Mouse (Mus musculus): ENCODE results near the gene 2810006K23Rik. TPM values are rescaled to one million over a fixed set of nuclear protein-coding genes. Genes with fewer than 3 reads are reported as not detected.

Gene 2810006K23Rik
- total and polyA plus RNA-seq, 2 experiments, result 5.1 to 7.3 TPM

DNA sequence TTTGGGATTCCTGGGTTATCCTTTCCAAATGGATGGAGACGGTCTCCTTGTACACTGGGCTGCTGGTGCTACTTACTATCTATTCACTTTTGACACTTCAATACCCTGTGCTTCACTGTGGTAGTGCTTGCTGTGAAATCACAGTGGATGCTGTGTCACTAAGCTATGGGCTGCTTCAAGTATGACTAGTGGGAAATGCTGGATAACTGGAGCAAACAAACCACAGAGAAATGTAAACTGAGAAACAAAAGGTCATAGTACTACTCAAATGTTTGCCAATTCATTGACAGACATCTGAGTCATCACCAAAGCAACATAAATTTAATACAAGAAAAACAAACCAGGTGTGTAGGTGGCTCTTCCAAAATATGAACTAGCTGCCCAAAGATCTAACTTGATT, 48.5 kb downstream of the 2810006K23Rik start:
- peak; percentile 43 for DNase-seq (ENCODE audit: extremely low read depth, low read depth, low spot score)
- H3K79me2 ChIP-seq (ENCODE audit: control insufficient read depth, insufficient read depth, low read length), result no peaks in the 10 kb centered on the region
- WGBS, result 94% methylated on average over 1 of the region's 1 CpGs
- H3K4me3 ChIP-seq (ENCODE audit: insufficient read depth, low read depth, low read length), result no peak overlapping the region
- no peak overlapping the region for H3K9ac ChIP-seq (ENCODE audit: low read depth, low read length)
- H3K27me3 ChIP-seq (ENCODE audit: control insufficient read depth, insufficient read depth, low read length), result no peaks in the 10 kb centered on the region
- peak overlapping the region; percentile 44; the same call in 1 of the 2 replicates for H3K27ac ChIP-seq (replicated peaks; ENCODE audit: insufficient read depth, low read depth, low read length)
- TF ChIP-seq CTCF (IDR thresholded peaks at IDR 0.05; ENCODE audit: low read depth, low read length) (no peak), POLR2A (IDR thresholded peaks at IDR 0.05; ENCODE audit: extremely low read depth, insufficient read depth, low read length) (no peak)
- H3K4me1 ChIP-seq (ENCODE audit: control insufficient read depth, insufficient read depth, low read length), result peaks cover 8% of the 10 kb centered on the region
- H3K36me3 ChIP-seq (ENCODE audit: control insufficient read depth, insufficient read depth, low read length), result peaks cover 57% of the 10 kb centered on the region

DNA sequence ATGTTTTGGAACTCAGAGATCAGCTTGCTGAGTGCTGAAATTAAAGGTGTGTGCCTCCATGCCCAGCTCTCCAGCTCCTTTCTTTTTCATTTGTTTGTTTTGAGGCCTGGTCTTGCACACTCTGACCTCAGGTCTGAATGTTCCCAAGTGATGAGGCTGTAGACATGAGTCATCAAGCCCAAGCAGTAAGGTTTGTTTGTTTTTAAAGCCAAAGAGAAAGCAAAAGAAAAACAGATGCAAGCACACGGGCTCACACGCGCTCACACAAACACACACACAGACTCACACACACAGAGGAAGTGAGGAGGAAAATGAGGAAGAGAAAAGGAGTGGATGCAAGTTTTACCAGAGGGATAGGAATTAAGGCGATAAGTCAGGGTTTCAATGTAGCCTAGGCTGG, 49.3 kb downstream of the 2810006K23Rik start:
- Histone ChIP-seq H3K36me3 (ENCODE audit: control insufficient read depth, insufficient read depth, low read length) (peaks cover 65% of the 10 kb centered on the region), H3K79me2 (ENCODE audit: control insufficient read depth, insufficient read depth, low read length) (no peaks in the 10 kb centered on the region), H3K4me3 (ENCODE audit: insufficient read depth, low read depth, low read length) (no peak overlapping the region), H3K27ac (replicated peaks; ENCODE audit: insufficient read depth, low read depth, low read length) (peak overlapping the region; percentile 44), H3K4me1 (ENCODE audit: control insufficient read depth, insufficient read depth, low read length) (peaks cover 8% of the 10 kb centered on the region), H3K27me3 (ENCODE audit: control insufficient read depth, insufficient read depth, low read length) (no peaks in the 10 kb centered on the region), H3K9ac (ENCODE audit: low read depth, low read length) (no peak overlapping the region)
- WGBS, result 25% methylated on average over 4 of the region's 4 CpGs
- peak; percentile 63 for DNase-seq (ENCODE audit: extremely low read depth, low read depth, low spot score)
- TF ChIP-seq POLR2A (IDR thresholded peaks at IDR 0.05; ENCODE audit: extremely low read depth, insufficient read depth, low read length), result no peak
- TF ChIP-seq CTCF (IDR thresholded peaks at IDR 0.05; ENCODE audit: low read depth, low read length), result no peak

DNA sequence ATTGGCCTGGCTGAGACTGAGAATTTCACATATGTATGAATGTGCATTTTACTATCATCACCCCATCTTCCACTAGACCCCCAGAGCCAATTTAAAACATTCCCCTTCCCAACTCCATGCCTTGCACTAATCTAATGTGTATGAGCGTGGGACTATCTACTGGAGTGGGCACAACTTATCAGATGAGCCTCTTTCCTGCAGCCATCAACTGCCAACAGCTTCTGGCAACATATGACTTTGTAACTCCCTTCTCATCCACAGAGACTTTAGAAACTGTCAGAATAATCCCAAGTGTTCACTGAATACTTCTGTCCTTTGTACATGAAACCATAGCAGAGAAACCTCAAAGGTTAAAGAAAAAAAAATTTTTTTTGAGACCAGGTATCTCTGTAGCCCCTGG, 52.2 kb downstream of the 2810006K23Rik start:
- TF ChIP-seq CTCF (IDR thresholded peaks at IDR 0.05; ENCODE audit: low read depth, low read length) (no peak), POLR2A (IDR thresholded peaks at IDR 0.05; ENCODE audit: extremely low read depth, insufficient read depth, low read length) (no peak)

DNA sequence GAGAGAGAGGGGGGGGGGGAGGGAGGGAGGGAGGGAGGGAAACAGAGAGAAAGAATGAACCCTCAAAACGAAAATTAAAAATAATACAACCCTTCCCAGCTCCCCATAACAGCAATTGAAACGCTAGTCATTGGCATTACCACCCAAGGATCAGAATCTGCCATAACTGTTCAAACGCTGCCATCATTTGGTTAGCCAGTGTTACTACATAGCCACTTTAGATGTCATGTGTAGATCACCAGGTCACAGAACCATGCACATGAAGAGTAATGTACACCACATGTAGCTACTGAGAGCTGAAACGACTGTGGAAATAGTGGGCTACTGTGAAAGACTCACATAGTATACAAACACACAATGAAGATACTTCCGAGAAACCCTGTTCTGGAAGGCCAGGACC, 60.0 kb downstream of the 2810006K23Rik start:
- no peak overlapping the region for H3K4me3 ChIP-seq (ENCODE audit: insufficient read depth, low read depth, low read length)
- no peak overlapping the region for H3K9ac ChIP-seq (ENCODE audit: low read depth, low read length)
- no peak for TF ChIP-seq POLR2A (IDR thresholded peaks at IDR 0.05; ENCODE audit: extremely low read depth, insufficient read depth, low read length)
- no peak for TF ChIP-seq CTCF (IDR thresholded peaks at IDR 0.05; ENCODE audit: low read depth, low read length)
- H3K27ac ChIP-seq (replicated peaks; ENCODE audit: insufficient read depth, low read depth, low read length), result no peak overlapping the region
- H3K4me1 ChIP-seq (ENCODE audit: control insufficient read depth, insufficient read depth, low read length), result no peaks in the 10 kb centered on the region
- no peaks in the 10 kb centered on the region for H3K27me3 ChIP-seq (ENCODE audit: control insufficient read depth, insufficient read depth, low read length)
- H3K79me2 ChIP-seq (ENCODE audit: control insufficient read depth, insufficient read depth, low read length), result no peaks in the 10 kb centered on the region
- WGBS, result 80% methylated on average over 5 of the region's 5 CpGs
- DNase-seq (ENCODE audit: extremely low read depth, low read depth, low spot score), result no peak
- peaks cover 77% of the 10 kb centered on the region for H3K36me3 ChIP-seq (ENCODE audit: control insufficient read depth, insufficient read depth, low read length)

More for the DNA sequence above, 52.2 kb downstream of the 2810006K23Rik start:
- no peak overlapping the region for H3K27ac ChIP-seq (replicated peaks; ENCODE audit: insufficient read depth, low read depth, low read length)
- peaks cover 67% of the 10 kb centered on the region for H3K36me3 ChIP-seq (ENCODE audit: control insufficient read depth, insufficient read depth, low read length)
- WGBS, result 94% methylated on average over 1 of the region's 1 CpGs
- DNase-seq (ENCODE audit: extremely low read depth, low read depth, low spot score), result no peak
- H3K79me2 ChIP-seq (ENCODE audit: control insufficient read depth, insufficient read depth, low read length), result no peaks in the 10 kb centered on the region
- H3K4me1 ChIP-seq (ENCODE audit: control insufficient read depth, insufficient read depth, low read length), result peaks cover 8% of the 10 kb centered on the region
- H3K4me3 ChIP-seq (ENCODE audit: insufficient read depth, low read depth, low read length), result no peak overlapping the region
- H3K9ac ChIP-seq (ENCODE audit: low read depth, low read length), result no peak overlapping the region
- no peaks in the 10 kb centered on the region for H3K27me3 ChIP-seq (ENCODE audit: control insufficient read depth, insufficient read depth, low read length)

Other genes starting within 250 kb of the 2810006K23Rik start
- 0.74 and 0.87 TPM in 2 replicates for gene Abcb9, start 232.3 kb upstream of the 2810006K23Rik start, total RNA-seq (2014; rRNA removed)
- gene Abcb9, start 232.3 kb upstream of the 2810006K23Rik start, polyA plus RNA-seq (2012; rRNA removed), result 2.4 and 2.5 TPM in 2 replicates
- gene Ogfod2, start 215.8 kb upstream of the 2810006K23Rik start, total RNA-seq (2014; rRNA removed), result 38.5 and 46.6 TPM in 2 replicates
- 65.3 and 74.6 TPM in 2 replicates for gene Ogfod2, start 215.8 kb upstream of the 2810006K23Rik start, polyA plus RNA-seq (2012; rRNA removed)
- 18.0 and 19.3 TPM in 2 replicates for gene Arl6ip4, start 212.0 kb upstream of the 2810006K23Rik start, total RNA-seq (2014; rRNA removed)
- 23.6 and 26.2 TPM in 2 replicates for gene Arl6ip4, start 212.0 kb upstream of the 2810006K23Rik start, polyA plus RNA-seq (2012; rRNA removed)
- gene Pitpnm2, start 78.3 kb upstream of the 2810006K23Rik start, total RNA-seq (2014; rRNA removed), result 10.6 and 13.9 TPM in 2 replicates
- 25.5 and 30.3 TPM in 2 replicates for gene Pitpnm2, start 78.3 kb upstream of the 2810006K23Rik start, polyA plus RNA-seq (2012; rRNA removed)
- gene Mphosph9, start 117 bp upstream of the 2810006K23Rik start, total RNA-seq (2014; rRNA removed), result 2.3 and 3.4 TPM in 2 replicates
- gene Mphosph9, start 117 bp upstream of the 2810006K23Rik start, polyA plus RNA-seq (2012; rRNA removed), result 0.54 and 1.1 TPM in 2 replicates
- 13.4 and 14.2 TPM in 2 replicates for gene Cdk2ap1, start 35.0 kb downstream of the 2810006K23Rik start, total RNA-seq (2014; rRNA removed)
- gene Cdk2ap1, start 35.0 kb downstream of the 2810006K23Rik start, polyA plus RNA-seq (2012; rRNA removed), result 33.5 and 38.2 TPM in 2 replicates
- gene Sbno1, start 97.9 kb downstream of the 2810006K23Rik start, total RNA-seq (2014; rRNA removed), result 33.1 and 36.6 TPM in 2 replicates
- gene Sbno1, start 97.9 kb downstream of the 2810006K23Rik start, polyA plus RNA-seq (2012; rRNA removed), result 7.2 and 8.1 TPM in 2 replicates
- 9.6 and 13.2 TPM in 2 replicates for gene Kmt5a, start 111.8 kb downstream of the 2810006K23Rik start, total RNA-seq (2014; rRNA removed)
- 14.7 and 15.1 TPM in 2 replicates for gene Kmt5a, start 111.8 kb downstream of the 2810006K23Rik start, polyA plus RNA-seq (2012; rRNA removed)
- gene Rilpl2, start 150.3 kb downstream of the 2810006K23Rik start, total RNA-seq (2014; rRNA removed), result 9.6 and 11.6 TPM in 2 replicates
- 10.1 and 10.4 TPM in 2 replicates for gene Rilpl2, start 150.3 kb downstream of the 2810006K23Rik start, polyA plus RNA-seq (2012; rRNA removed)
- 2.9 and 3.7 TPM in 2 replicates for gene Snrnp35, start 155.0 kb downstream of the 2810006K23Rik start, total RNA-seq (2014; rRNA removed)
- 2.2 and 2.5 TPM in 2 replicates for gene Snrnp35, start 155.0 kb downstream of the 2810006K23Rik start, polyA plus RNA-seq (2012; rRNA removed)
- 1.4 and 1.6 TPM in 2 replicates for gene Rilpl1, start 203.3 kb downstream of the 2810006K23Rik start, total RNA-seq (2014; rRNA removed)
- gene Rilpl1, start 203.3 kb downstream of the 2810006K23Rik start, polyA plus RNA-seq (2012; rRNA removed), result 0.97 and 2.0 TPM in 2 replicates
- gene Tmed2, start 212.6 kb downstream of the 2810006K23Rik start, total RNA-seq (2014; rRNA removed), result 374 and 414 TPM in 2 replicates
- gene Tmed2, start 212.6 kb downstream of the 2810006K23Rik start, polyA plus RNA-seq (2012; rRNA removed), result 124 and 135 TPM in 2 replicates
- gene Ddx55, start 224.8 kb downstream of the 2810006K23Rik start, total RNA-seq (2014; rRNA removed), result 3.0 and 3.8 TPM in 2 replicates
- 3.5 and 6.3 TPM in 2 replicates for gene Ddx55, start 224.8 kb downstream of the 2810006K23Rik start, polyA plus RNA-seq (2012; rRNA removed)